Mouse (Mus musculus) heart, embryonic 11.5 days (tissue): ENCODE measurements around the gene Bcorl1. TPM values are rescaled to one million over a fixed set of nuclear protein-coding genes. Genes with fewer than 3 reads are reported as not detected.

ENCODE experiments used
- ATAC-seq: fragments of 200-750 bp; cut with Nextera tagmentation; replicated peaks from 2 replicates; pipeline ENCODE4 v1.8.0; 2017; ENCODE audit warnings: moderate library complexity; ENCODE audit not compliant: insufficient number of reproducible peaks, low FRiP score, low TSS enrichment
- H3K27ac ChIP-seq: fragments of 300-500 bp; sonication (generic); 2 replicates; pipeline ENCODE4 v1.5.1; 2014; ENCODE audit warnings: mild to moderate bottlenecking, low read depth, low read length
- H3K27me3 ChIP-seq: fragments of 300-500 bp; sonication (generic); 2 replicates; pipeline ENCODE4 v1.6.1; 2014; ENCODE audit warnings: mild to moderate bottlenecking, low read length, mixed read lengths; ENCODE audit not compliant: control insufficient read depth, insufficient read depth
- H3K36me3 ChIP-seq: fragments of 300-500 bp; sonication (generic); 2 replicates; pipeline ENCODE4 v1.6.1; 2014; ENCODE audit warnings: mild to moderate bottlenecking, low read length, moderate library complexity, mixed read lengths; ENCODE audit not compliant: control insufficient read depth, insufficient read depth
- H3K4me1 ChIP-seq: fragments of 300-500 bp; sonication (generic); 2 replicates; pipeline ENCODE4 v1.6.1; 2014; ENCODE audit warnings: low read length; ENCODE audit not compliant: control insufficient read depth, insufficient read depth
- H3K4me2 ChIP-seq: fragments of 300-500 bp; sonication (generic); 2 replicates; pipeline ENCODE4 v1.6.1; 2014; ENCODE audit warnings: mild to moderate bottlenecking, moderate library complexity
- H3K4me3 ChIP-seq: fragments of 300-500 bp; sonication (generic); 2 replicates; pipeline ENCODE4 v1.5.1; 2014; ENCODE audit warnings: low read depth, low read length
- H3K9ac ChIP-seq: fragments of 300-500 bp; sonication (generic); 2 replicates; pipeline ENCODE4 v1.6.1; 2014; ENCODE audit warnings: mild to moderate bottlenecking, low read depth, low read length, moderate library complexity
- H3K9me3 ChIP-seq: fragments of 300-500 bp; sonication (generic); replicated peaks from 2 replicates; pipeline ENCODE4 v1.6.1; 2016; ENCODE audit warnings: low read length; ENCODE audit not compliant: control insufficient read depth
- WGBS: fragments of 180-500 bp; shearing (Covaris S2); extraction: QIAGEN DNeasy Blood & Tissue Kit; methylation state at CpG from one replicate; pipeline ENCODE4 v1.1.7; 2014; ENCODE audit not compliant: insufficient replicate concordance; 5-methylcytosine and 5-hydroxymethylcytosine counted together
- polyA plus RNA-seq: library from polyadenylated mRNA; unstranded; fragments of >200 nt; fragmentation: Nextera tagmentation; extraction: Ambion mirVana; gene quantifications from 2 replicates; pipeline ENCODE4 v1.2.1, GENCODE M21; 2014

Gene Bcorl1
- polyA plus RNA-seq, 1 experiment from 2014 or later: 6.6 TPM

DNA sequence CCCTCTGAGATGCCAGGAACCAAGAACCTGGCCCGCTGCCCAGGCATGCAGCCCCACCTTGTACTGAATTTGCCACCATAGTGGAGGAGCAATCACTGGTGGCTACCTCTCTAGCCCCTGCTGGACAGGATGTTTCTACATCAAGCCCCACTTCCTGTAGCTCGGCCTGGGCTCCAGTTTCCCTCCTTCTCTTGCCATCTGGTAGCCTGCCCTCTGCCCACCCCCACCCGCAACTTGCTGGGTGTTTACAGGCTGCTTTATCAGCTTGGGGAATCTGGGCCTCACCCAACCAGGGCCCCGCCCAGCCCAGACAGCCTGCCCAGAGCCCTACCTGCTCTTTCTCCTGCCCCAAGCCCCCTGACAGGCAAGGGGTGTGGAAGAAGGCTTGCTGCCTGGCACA lies 97.9 kb downstream of the Bcorl1 start:
- H3K9ac ChIP-seq: no peak overlapping the region
- 61% methylated on average over 4 of the region's 4 CpGs for WGBS

DNA sequence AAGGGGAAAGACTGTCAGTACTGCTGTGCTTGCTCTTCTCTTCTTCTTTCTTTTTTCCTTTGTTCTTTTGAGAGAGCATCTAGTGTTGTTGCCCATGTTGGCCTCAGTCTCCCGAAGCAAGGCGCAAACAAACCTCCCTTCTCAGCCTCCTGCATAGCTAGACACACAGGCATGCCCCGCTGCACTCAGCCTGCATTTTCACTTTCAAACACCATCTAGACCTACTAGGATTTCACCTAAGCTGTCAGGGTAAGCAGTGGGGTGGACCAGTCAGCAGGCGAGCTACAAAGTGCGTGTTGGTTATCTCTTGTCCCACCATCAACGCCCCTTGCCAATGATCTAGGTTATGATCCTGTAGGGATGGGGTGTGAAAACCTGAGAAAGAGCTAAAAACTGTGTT lies 100.4 kb downstream of the Bcorl1 start:
- no peak for ATAC-seq

More for the DNA sequence above, 97.9 kb downstream of the Bcorl1 start:
- no peaks in the 10 kb centered on the region for H3K9me3 ChIP-seq
- H3K4me3 ChIP-seq: no peak overlapping the region
- peaks cover 7% of the 10 kb centered on the region for H3K4me1 ChIP-seq
- no peaks in the 10 kb centered on the region for H3K27me3 ChIP-seq
- no peak overlapping the region for H3K4me2 ChIP-seq
- ATAC-seq: no peak
- no peaks in the 10 kb centered on the region for H3K36me3 ChIP-seq
- no peak overlapping the region for H3K27ac ChIP-seq

DNA sequence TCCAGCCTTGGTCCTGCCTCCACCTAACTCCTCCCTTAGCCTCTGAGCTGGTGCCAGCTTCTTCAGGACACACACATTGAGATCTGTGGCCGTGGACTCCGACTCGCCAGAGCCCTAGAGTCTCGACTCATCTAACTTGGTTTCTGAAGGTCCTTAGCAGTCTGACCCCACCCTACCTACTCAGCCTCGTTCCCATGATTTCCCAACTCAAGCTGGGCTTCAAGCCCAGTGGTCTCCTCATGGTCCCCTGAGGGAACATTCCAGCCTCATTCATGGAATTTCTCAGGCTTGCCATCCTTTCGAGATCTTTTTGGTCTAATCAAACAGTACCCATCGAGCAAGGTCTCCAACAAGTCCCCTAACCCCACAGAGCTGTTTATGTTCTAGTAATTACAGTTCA lies 100.8 kb downstream of the Bcorl1 start:
- H3K27ac ChIP-seq: no peak overlapping the region
- H3K9me3 ChIP-seq: no peaks in the 10 kb centered on the region
- 68% methylated on average over 7 of the region's 7 CpGs for WGBS
- H3K36me3 ChIP-seq: no peaks in the 10 kb centered on the region
- no peak overlapping the region for H3K4me2 ChIP-seq
- no peaks in the 10 kb centered on the region for H3K27me3 ChIP-seq
- peaks cover 7% of the 10 kb centered on the region for H3K4me1 ChIP-seq
- no peak overlapping the region for H3K9ac ChIP-seq
- ATAC-seq: no peak
- no peak overlapping the region for H3K4me3 ChIP-seq

More for the DNA sequence above, 100.4 kb downstream of the Bcorl1 start:
- no peak overlapping the region for H3K27ac ChIP-seq
- H3K27me3 ChIP-seq: no peaks in the 10 kb centered on the region
- H3K4me1 ChIP-seq: peaks cover 7% of the 10 kb centered on the region
- no peaks in the 10 kb centered on the region for H3K9me3 ChIP-seq
- no peak overlapping the region for H3K4me3 ChIP-seq
- WGBS: 81% methylated on average over 6 of the region's 6 CpGs
- H3K36me3 ChIP-seq: no peaks in the 10 kb centered on the region
- H3K9ac ChIP-seq: no peak overlapping the region
- no peak overlapping the region for H3K4me2 ChIP-seq

DNA sequence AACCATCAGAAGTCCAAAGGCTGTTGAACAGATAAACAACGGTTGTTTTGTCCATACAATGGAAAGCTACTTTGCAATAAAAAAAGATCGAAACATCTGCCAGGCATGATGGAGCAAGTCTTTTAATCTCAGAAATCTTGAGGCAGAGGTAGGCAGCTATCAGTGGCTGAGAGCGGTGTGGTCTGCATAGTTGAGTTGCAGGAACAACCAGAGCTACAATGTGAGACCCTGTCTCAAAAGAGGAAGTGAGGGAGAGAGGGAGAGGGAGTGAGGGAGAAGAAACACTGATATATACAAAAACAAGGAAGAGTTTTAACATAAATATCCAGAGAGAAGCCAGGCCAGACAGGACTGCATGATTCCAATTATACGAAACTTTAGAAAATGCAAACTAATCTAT lies 103.5 kb downstream of the Bcorl1 start:
- H3K27ac ChIP-seq: no peak overlapping the region
- H3K4me2 ChIP-seq: no peak overlapping the region
- no peak overlapping the region for H3K9ac ChIP-seq
- ATAC-seq: no peak
- H3K9me3 ChIP-seq: no peaks in the 10 kb centered on the region
- H3K36me3 ChIP-seq: no peaks in the 10 kb centered on the region
- peaks cover 2% of the 10 kb centered on the region for H3K4me1 ChIP-seq
- 74% methylated on average over 4 of the region's 4 CpGs for WGBS
- no peak overlapping the region for H3K4me3 ChIP-seq
- H3K27me3 ChIP-seq: no peaks in the 10 kb centered on the region

DNA sequence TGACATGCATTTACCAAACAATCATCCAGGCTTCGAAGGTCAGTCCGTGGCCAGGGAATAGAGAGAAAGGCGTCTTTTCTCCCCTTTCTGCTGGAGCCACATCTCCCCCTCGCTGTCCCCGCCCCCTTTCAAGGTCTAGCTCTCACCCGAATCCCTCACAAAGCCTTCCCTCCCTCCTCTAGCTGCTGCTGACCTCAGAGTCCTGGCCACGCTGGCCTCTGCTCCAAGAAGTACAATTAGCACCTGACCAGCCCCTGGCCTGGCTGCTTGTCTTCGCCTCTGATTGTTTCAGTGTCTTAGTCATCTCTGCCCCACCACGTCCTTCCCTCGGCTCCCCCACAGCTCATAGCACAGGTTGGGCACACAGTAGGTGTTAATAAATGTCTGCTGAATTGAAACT lies 108.5 kb downstream of the Bcorl1 start:
- Histone ChIP-seq H3K4me1 (peaks cover 13% of the 10 kb centered on the region), H3K27me3 (peaks cover 9% of the 10 kb centered on the region; the same call in 1 of the 2 replicates), H3K9me3 (no peaks in the 10 kb centered on the region), H3K36me3 (no peaks in the 10 kb centered on the region), H3K4me3 (no peak overlapping the region), H3K4me2 (peak overlapping the region; percentile 34), H3K9ac (no peak overlapping the region), H3K27ac (0 out of 2 replicates have a peak overlapping the region, but pooled peaks have one; percentile 12)
- no peak for ATAC-seq
- WGBS: 23% methylated on average over 10 of the region's 10 CpGs

DNA sequence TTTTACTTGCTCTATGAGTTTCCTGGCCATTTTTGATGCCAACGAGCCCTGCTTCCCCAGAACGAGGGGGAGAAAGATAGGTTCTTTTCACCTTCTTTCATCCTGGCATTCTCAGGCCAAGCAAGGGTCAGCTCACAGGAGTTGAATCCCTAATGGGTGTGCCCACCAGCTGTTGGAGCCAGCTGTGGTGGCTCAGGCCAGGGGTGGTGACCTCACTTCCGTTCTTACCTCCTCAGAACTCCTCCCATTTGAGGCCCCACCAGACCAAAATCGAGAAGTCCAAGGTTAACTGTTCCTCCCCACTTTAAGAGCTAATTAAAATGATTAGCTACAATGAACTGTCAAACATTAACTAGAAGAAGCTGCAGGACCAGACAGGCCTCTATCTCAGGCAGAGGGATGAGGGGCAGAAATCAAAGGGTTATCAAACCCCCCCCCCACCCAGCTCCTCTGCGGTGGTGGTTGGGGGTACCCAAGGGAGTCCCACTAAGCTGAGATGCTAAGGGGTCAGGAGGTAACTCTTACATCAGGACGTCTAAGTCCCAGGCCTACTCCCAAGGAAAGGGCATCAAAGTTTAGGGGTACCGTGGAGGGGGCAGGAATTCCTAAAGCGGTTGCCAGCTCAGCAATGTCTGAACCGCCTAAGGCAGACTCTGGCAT lies 111.2 kb downstream of the Bcorl1 start:
- Histone ChIP-seq H3K36me3 (no peaks in the 10 kb centered on the region), H3K4me1 (peaks cover 13% of the 10 kb centered on the region), H3K4me2 (peak overlapping the region; percentile 62), H3K9me3 (no peaks in the 10 kb centered on the region), H3K27ac (no peak overlapping the region), H3K27me3 (peaks cover 9% of the 10 kb centered on the region; the same call in 1 of the 2 replicates), H3K4me3 (peak overlapping the region; percentile 62), H3K9ac (peak overlapping the region; percentile 79)
- ATAC-seq: no peak
- WGBS: 19% methylated on average over 9 of the region's 9 CpGs

DNA sequence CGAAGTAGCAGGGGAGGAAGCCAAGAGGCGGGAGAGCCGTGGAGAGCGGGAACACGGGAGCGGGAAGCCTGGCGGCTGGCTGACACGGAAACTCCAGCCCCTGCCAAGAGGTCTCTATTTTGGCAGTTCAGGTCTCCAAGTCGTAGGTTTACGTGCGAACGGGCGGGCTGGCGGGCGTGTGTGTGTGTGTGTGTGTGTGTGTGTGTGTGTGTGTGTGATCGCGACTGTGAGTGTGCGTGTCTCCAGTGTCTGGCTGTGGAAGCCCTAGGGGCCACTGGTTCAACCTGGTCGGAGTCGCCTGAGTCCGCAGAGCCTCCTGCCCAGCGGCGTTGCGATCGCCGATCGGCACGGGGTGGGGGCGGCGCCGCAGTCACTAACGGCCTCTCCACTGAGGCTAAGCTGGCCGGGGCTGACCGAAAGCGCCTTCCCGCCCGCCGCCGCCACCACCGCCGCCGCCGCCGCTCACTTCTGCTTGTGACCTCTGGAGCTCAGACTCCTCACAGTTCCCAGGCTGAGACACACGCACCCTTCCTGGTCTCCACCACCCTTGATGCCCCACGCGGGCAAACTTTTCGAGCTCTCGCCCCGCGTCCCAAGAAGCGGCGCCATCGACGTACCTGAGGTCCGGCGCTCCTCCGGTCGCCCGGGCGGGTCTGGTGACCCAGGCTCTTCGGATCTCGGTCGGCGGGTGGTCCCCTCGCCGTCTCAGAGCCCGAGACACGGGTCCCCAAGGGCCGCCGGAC lies 111.9 kb downstream of the Bcorl1 start:
- 0 out of 2 replicates have a peak, but pooled peaks have one; percentile 17 for ATAC-seq
- Histone ChIP-seq H3K4me2 (peak overlapping the region; percentile 62), H3K36me3 (no peaks in the 10 kb centered on the region), H3K4me1 (peaks cover 13% of the 10 kb centered on the region), H3K27ac (peak overlapping the region; percentile 86), H3K9ac (peak overlapping the region; percentile 79), H3K9me3 (no peaks in the 10 kb centered on the region), H3K4me3 (peak overlapping the region; percentile 62), H3K27me3 (peaks cover 9% of the 10 kb centered on the region; the same call in 1 of the 2 replicates)
- 17% methylated on average over 55 of the region's 71 CpGs for WGBS

DNA sequence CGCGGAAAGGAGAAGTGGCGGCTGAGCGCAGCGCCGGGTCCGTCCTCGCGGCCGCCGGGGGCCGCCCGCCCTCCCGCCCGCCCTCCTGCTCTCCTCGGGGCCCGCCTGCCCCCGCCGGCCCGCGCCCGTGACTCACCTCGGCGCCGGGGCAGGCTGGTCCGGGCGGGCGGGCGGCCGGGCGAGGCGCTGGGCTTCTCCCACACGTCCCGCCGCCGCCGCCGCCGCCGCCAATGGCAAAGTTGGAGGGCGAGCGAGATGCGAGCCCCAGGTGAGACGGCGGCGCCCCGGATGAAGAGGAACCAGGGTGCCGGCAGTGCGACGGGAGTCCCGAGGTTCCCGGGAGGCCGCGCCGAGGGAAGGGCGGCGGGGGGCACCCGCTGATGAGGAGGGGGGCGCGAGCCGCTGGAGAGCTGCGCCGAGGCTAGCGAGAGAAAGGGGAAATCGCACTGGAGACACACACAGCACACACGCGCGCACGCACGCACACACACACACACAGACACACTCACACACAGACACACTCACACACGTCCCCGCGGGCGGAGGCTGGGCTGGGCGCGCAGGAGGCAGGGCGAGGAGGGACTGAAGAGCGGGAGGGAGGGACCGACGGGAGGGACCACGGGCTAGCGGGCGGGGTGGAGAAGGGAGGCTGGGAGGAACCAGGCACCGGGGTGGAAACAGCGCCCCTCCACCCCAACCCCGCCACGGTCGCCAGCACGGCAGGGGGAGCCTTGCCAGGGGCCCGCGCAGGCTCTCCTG lies 112.8 kb downstream of the Bcorl1 start:
- Histone ChIP-seq H3K4me2 (peak overlapping the region; percentile 62), H3K9me3 (no peaks in the 10 kb centered on the region), H3K27me3 (peaks cover 9% of the 10 kb centered on the region; the same call in 1 of the 2 replicates), H3K4me3 (peak overlapping the region; percentile 62), H3K36me3 (no peaks in the 10 kb centered on the region), H3K9ac (peak overlapping the region; percentile 79), H3K27ac (peak overlapping the region; percentile 86), H3K4me1 (peaks cover 13% of the 10 kb centered on the region)
- WGBS: 11% methylated on average over 57 of the region's 91 CpGs
- ATAC-seq: peak; percentile 82
